9 mouse cellular contexts compared by ENCODE assay signal in the genomic region with DNA sequence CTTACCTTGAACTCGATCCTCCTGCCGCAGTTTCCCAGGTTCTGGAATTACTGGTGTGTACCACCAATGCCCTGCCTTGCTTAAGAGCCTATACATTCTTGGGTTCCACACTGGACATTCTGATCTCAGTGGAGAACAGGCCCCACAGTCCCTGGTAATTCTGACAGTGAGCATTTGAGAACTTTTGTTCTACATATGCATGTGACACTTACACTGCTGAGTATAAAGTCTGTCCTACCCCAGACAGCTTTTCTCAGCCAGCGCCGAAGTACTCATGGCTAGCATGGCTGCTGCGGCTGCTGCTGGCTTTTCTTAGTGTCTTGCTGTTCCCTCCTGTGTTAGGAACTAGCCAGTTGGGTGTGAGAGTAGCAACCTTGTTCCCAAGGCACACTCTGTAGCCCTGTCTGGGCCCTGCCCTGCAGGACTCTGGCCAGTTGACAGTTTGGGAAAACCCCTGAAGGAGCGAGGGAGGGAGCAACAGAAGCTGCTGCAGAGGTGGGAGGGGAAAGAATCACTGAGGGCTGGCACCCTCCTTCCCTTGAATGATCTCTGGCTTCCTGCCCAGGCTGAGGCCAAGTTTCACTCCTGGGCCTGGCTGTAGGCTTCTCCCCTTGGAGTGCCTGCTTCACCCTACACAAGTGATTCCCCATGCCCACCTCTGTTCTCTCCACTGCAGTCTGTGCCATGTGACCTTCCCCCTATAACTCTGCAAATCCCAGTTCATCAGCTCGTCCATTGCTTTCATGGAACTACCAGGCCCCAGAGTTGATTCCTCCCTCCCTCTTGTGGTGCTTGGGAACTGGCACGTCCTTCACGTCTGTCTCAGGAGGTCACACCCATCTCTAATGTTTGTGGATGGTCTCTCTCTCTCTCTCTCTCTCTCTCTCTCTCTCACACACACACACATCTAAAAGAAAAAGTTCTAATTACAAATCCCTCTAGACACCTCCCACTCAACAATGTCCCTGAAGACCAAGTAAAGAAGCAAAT. TPM values are rescaled to one million over a fixed set of nuclear protein-coding genes. Genes with fewer than 3 reads are reported as not detected.
DNase-seq lines count a peak whose midpoint lies in the region; ATAC-seq and TF ChIP-seq lines count a peak whose summit lies in the region.
"Had no signal": no experiment of that assay in that cellular context is flagged by ENCODE, and none has a peak within 500 bp of the region (broad histone marks: within the 10 kb centered on the region; RNA-seq: fewer than 3 reads in every experiment).

No protein-coding gene starts in this region.

- H3K9ac ChIP-seq in heart, embryonic 13.5 days, result peak overlapping the region; percentile 2; the same call in 1 of the 2 replicates
- H3K9ac ChIP-seq in kidney, postnatal 0 days (ENCODE audit: low read depth, low read length), result no peak overlapping the region
- H3K9ac ChIP-seq: liver, embryonic 15.5 days had no signal

- no peak for TF ChIP-seq POLR2A in brain, embryonic 14.5 days (IDR thresholded peaks at IDR 0.05; ENCODE audit: borderline replicate concordance, extremely low read depth, insufficient read depth, insufficient read length, poor library complexity, severe bottlenecking)

- H3K4me1 ChIP-seq in heart, embryonic 13.5 days, result peaks cover 60% of the 10 kb centered on the region
- H3K4me1 ChIP-seq in kidney, postnatal 0 days (replicated peaks; ENCODE audit: insufficient read depth, low read length), result peaks cover 24% of the 10 kb centered on the region; the same call in 1 of the 2 replicates

- no peak for TF ChIP-seq CTCF in brain, embryonic 14.5 days (IDR thresholded peaks at IDR 0.05; ENCODE audit: borderline replicate concordance, extremely low read depth, insufficient read depth, insufficient read length)
- TF ChIP-seq CTCF in kidney, postnatal 0 days (IDR thresholded peaks at IDR 0.05; ENCODE audit: low read depth), result no peak; the same call in 1 of the 2 replicates

- H3K27me3 ChIP-seq in heart, embryonic 13.5 days (replicated peaks), result no peaks in the 10 kb centered on the region
- H3K27me3 ChIP-seq in kidney, postnatal 0 days (ENCODE audit: insufficient read depth, low read length), result no peaks in the 10 kb centered on the region

- ATAC-seq in heart, embryonic 13.5 days (ENCODE audit: extremely low read depth, insufficient number of reproducible peaks, low FRiP score, low TSS enrichment), result peak; percentile 22; the same call in 1 of the 2 replicates
- ATAC-seq in kidney, postnatal 0 days (replicated peaks; ENCODE audit: low FRiP score, low read depth), result peak; percentile 43
- no peak for ATAC-seq in megakaryocyte, adult 5-6 weeks (ENCODE audit: poor library complexity, severe bottlenecking)

- no peak overlapping the region for H3K4me2 ChIP-seq in heart, embryonic 13.5 days
- H3K4me2 ChIP-seq in kidney, postnatal 0 days (ENCODE audit: low read length), result no peak overlapping the region
- H3K4me2 ChIP-seq: liver, embryonic 15.5 days had no signal

- H3K27ac ChIP-seq in heart, embryonic 13.5 days (replicated peaks), result peak overlapping the region; percentile 71
- peak overlapping the region; percentile 37 for H3K27ac ChIP-seq in kidney, postnatal 0 days
- H3K27ac ChIP-seq: liver, embryonic 15.5 days had no signal

- peak; percentile 41 to 45 for DNase-seq in spleen, adult 18-20 months
- no peak for DNase-seq in spleen, adult 12 weeks (ENCODE audit: low spot score)
- peak; percentile 74 for DNase-seq in brain, embryonic 14.5 days (ENCODE audit: low read depth)
- peak; percentile 82 for DNase-seq in kidney, postnatal 0 days (ENCODE audit: low spot score)
- DNase-seq in lung, postnatal 4 days, result peak; percentile 87 to 91
- peak; percentile 91 for DNase-seq in testis, postnatal 10 days (ENCODE audit: low spot score)

- 49% methylated on average over 9 of the region's 9 CpGs for WGBS in heart, embryonic 13.5 days
- WGBS in kidney, postnatal 0 days, result 49% methylated on average over 9 of the region's 9 CpGs

- no peak overlapping the region for H3K4me3 ChIP-seq in heart, embryonic 13.5 days
- no peak overlapping the region for H3K4me3 ChIP-seq in kidney, postnatal 0 days (replicated peaks; ENCODE audit: low read depth, low read length)
- H3K4me3 ChIP-seq: liver, embryonic 15.5 days had no signal

- no peaks in the 10 kb centered on the region for H3K36me3 ChIP-seq in heart, embryonic 13.5 days
- no peaks in the 10 kb centered on the region for H3K36me3 ChIP-seq in kidney, postnatal 0 days (ENCODE audit: insufficient read depth, low read length)
- H3K36me3 ChIP-seq: liver, embryonic 15.5 days had no signal

- no peaks in the 10 kb centered on the region for H3K9me3 ChIP-seq in heart, embryonic 13.5 days
- no peaks in the 10 kb centered on the region for H3K9me3 ChIP-seq in kidney, postnatal 0 days (replicated peaks; ENCODE audit: low read length)
- H3K9me3 ChIP-seq: liver, embryonic 15.5 days had no signal

RNA-seq across cellular contexts. Expression of gene Nfkbia, which starts 49.3 kb away (rescaled TPM):
- 41.0 and 46.0 TPM in 2 replicates for polyA plus RNA-seq in brain, embryonic 14.5 days (2012; rRNA removed)
- polyA plus RNA-seq in heart, embryonic 13.5 days (2015; fragmentation: Nextera tagmentation; extraction: Ambion mirVana), result 47.0 and 56.0 TPM in 2 replicates
- 73.1 and 82.7 TPM in 2 replicates for polyA plus RNA-seq in kidney, postnatal 0 days (2015; fragmentation: Nextera tagmentation; extraction: Ambion mirVana)
- total RNA-seq in megakaryocyte, adult 5-6 weeks (2015), result 55.5 and 84.6 TPM in 2 replicates
- 52.5 and 65.3 TPM in 2 replicates for total RNA-seq in megakaryocyte, adult 5-6 weeks (2017)

RNA-seq across cellular contexts. Expression of gene Psma6, which starts 59.1 kb away (rescaled TPM):
- 162 and 181 TPM in 2 replicates for polyA plus RNA-seq in brain, embryonic 14.5 days (2012; rRNA removed)
- polyA plus RNA-seq in heart, embryonic 13.5 days (2015; fragmentation: Nextera tagmentation; extraction: Ambion mirVana), result 321 and 343 TPM in 2 replicates
- polyA plus RNA-seq in kidney, postnatal 0 days (2015; fragmentation: Nextera tagmentation; extraction: Ambion mirVana), result 415 and 419 TPM in 2 replicates
- 237 and 241 TPM in 2 replicates for total RNA-seq in megakaryocyte, adult 5-6 weeks (2015)
- total RNA-seq in megakaryocyte, adult 5-6 weeks (2017), result 230 and 242 TPM in 2 replicates
